Mouse (Mus musculus): ENCODE measurements around the gene Smim1.

- TF ChIP-seq CTCF (IDR thresholded peaks at IDR 0.05; ENCODE audit: low read depth, low read length) (no peak), POLR2A (IDR thresholded peaks at IDR 0.05; ENCODE audit: extremely low read depth, insufficient read depth, low read length) (no peak)
Measured at GRCm38 (mm10) chr4:154056661-154057060, 30.6 kb upstream of the Smim1 start.

Data from liver, adult 2 months (tissue).